Mouse (Mus musculus): ENCODE results near the gene Gm38394.

Gm38394 gene

GRCm38 (mm10) chr1:133585995-133586537 lies 75.1 kb downstream of the Gm38394 start:
- DNase-seq (ENCODE audit: low read depth, low spot score) = no peak

DNA sequence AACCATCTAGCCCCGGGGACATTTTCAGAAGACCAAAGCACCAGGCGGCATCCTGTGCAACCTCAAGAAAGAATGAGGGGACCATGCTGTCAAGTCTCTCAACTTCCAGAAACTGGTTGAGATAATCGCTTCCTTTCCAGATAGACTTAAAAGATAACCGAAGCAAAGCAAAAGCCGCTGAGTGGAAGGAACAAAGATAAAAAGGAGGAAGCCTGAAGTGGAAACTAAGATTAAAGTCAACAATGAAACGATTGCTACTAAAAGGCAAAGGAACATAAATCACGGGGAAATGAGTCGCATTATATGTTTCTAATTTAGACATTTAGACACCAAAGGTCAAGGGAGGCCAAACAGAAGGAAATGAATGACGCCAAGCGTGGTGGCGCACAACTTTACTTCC lies 89.8 kb downstream of the Gm38394 start:
- DNase-seq (ENCODE audit: low read depth, low spot score) = no peak
